Mouse (Mus musculus): ENCODE data around the gene Klhl2.
A peak's percentile ranks its signal among the peaks of the same experiment; 100 is the strongest.

The Klhl2 gene

GRCm38 (mm10) chr8:64711544-64711943 lies 138.3 kb downstream of the Klhl2 start:
- no peak for DNase-seq (ENCODE audit: extremely low read depth, insufficient read length, low spot score)

GRCm38 (mm10) chr8:64707481-64707880 lies 142.3 kb downstream of the Klhl2 start:
- no peak for DNase-seq (ENCODE audit: extremely low read depth, insufficient read length, low spot score)

GRCm38 (mm10) chr8:64703191-64703590 lies 146.6 kb downstream of the Klhl2 start:
- no peak for DNase-seq (ENCODE audit: extremely low read depth, insufficient read length, low spot score)

- DNase-seq (ENCODE audit: extremely low read depth, insufficient read length, low spot score), result peak; percentile 91
Measured at GRCm38 (mm10) chr8:64692651-64693201, 157.1 kb downstream of the Klhl2 start, which contains the start of gene Cpe. Gene Cpe (minus strand): TSS chr8:64693054.

- DNase-seq (ENCODE audit: extremely low read depth, insufficient read length, low spot score), result peak; percentile 21
Measured at GRCm38 (mm10) chr8:64691591-64692401, 158.0 kb downstream of the Klhl2 start.

- no peak for DNase-seq (ENCODE audit: extremely low read depth, insufficient read length, low spot score)
Measured at GRCm38 (mm10) chr8:64690845-64691244, 159.0 kb downstream of the Klhl2 start.

GRCm38 (mm10) chr8:64690306-64690705 lies 159.5 kb downstream of the Klhl2 start:
- no peak for DNase-seq (ENCODE audit: extremely low read depth, insufficient read length, low spot score)
